Mouse (Mus musculus) CH12.LX (cell line): ENCODE data around the gene Rad9a. TPM values are rescaled to one million over a fixed set of nuclear protein-coding genes. Genes with fewer than 3 reads are reported as not detected.

Experiments
- DNase-seq: peaks from one replicate; pipeline ENCODE4 v3.0.0-alpha.2; 2013; ENCODE audit errors: extremely low read depth
- H3K27ac ChIP-seq: 2 replicates; pipeline ENCODE4 v1.5.1; 2012; ENCODE audit warnings: low read depth, mild to moderate bottlenecking, control low read depth, moderate library complexity; ENCODE audit not compliant: insufficient read depth
- H3K27me3 ChIP-seq: replicated peaks from 2 replicates; pipeline ENCODE3; 2012; ENCODE audit warnings: inconsistent platforms
- H3K36me3 ChIP-seq, 2 experiments: replicated peaks in 1 of 2; 2 replicates each; pipeline versions ENCODE3 to v1.6.1; 2012; ENCODE audit warnings: inconsistent platforms in 1 of 2, low read length in 1 of 2, mild to moderate bottlenecking in 1 of 2, mixed read lengths in 1 of 2, moderate library complexity in 1 of 2; ENCODE audit not compliant: control insufficient read depth in 1 of 2, insufficient read depth in 1 of 2
- H3K4me1 ChIP-seq, 2 experiments: 2 replicates each; pipeline ENCODE4 v1.6.1; 2012; ENCODE audit warnings: inconsistent platforms in 1 of 2, moderate library complexity in 1 of 2; ENCODE audit not compliant: insufficient read depth in 2 of 2, control insufficient read depth in 1 of 2
- H3K4me2 ChIP-seq: 2 replicates; pipeline ENCODE4 v1.6.1; 2012; ENCODE audit warnings: low read depth, mild to moderate bottlenecking, control low read depth; ENCODE audit not compliant: poor library complexity, insufficient read depth, severe bottlenecking
- H3K4me3 ChIP-seq, 3 experiments: fragments of 150-350 bp in 1 of 3; sonication (generic) in 1 of 3; replicated peaks in 1 of 3; 2 replicates each; pipeline versions ENCODE3 to v1.5.1; 2011 to 2012; ENCODE audit warnings: low read depth in 2 of 3, low read length in 2 of 3, mild to moderate bottlenecking in 2 of 3, moderate library complexity in 2 of 3, control low read depth in 1 of 3, improper control_type of control experiment in 1 of 3, inconsistent platforms in 1 of 3, mixed read lengths in 1 of 3; ENCODE audit not compliant: poor library complexity in 1 of 3
- H3K79me2 ChIP-seq: replicated peaks from 2 replicates; pipeline ENCODE4 v1.6.1; 2012; ENCODE audit warnings: mild to moderate bottlenecking, moderate library complexity; ENCODE audit not compliant: control insufficient read depth, poor library complexity, insufficient read depth, severe bottlenecking; ENCODE audit errors: extremely low read depth
- H3K9ac ChIP-seq: 2 replicates; pipeline ENCODE4 v1.6.1; 2012; ENCODE audit warnings: low read depth, mild to moderate bottlenecking, control low read depth, moderate library complexity; ENCODE audit not compliant: insufficient read depth
- H3K9me3 ChIP-seq: replicated peaks from 2 replicates; pipeline ENCODE3; 2012; ENCODE audit warnings: low read length, inconsistent platforms, mixed read lengths
- BHLHE40 ChIP-seq: IDR thresholded peaks from 2 replicates; pipeline ENCODE4 v1.6.1; 2011; ENCODE audit warnings: mild to moderate bottlenecking, low read depth, low read length, improper control_type of control experiment
- CHD1 ChIP-seq: IDR thresholded peaks from 2 replicates; pipeline ENCODE4 v1.6.1; 2012; ENCODE audit warnings: low read depth, low read length, improper control_type of control experiment, inconsistent platforms
- CHD2 ChIP-seq: IDR thresholded peaks from 2 replicates; pipeline ENCODE4 v1.6.1; 2011; ENCODE audit warnings: low read length, improper control_type of control experiment
- EP300 ChIP-seq: IDR thresholded peaks from 2 replicates; pipeline ENCODE4 v1.6.1; 2011; ENCODE audit warnings: low read length, improper control_type of control experiment
- GABPA ChIP-seq: IDR thresholded peaks from 2 replicates; pipeline ENCODE4 v1.6.1; 2012; ENCODE audit warnings: low read depth, low read length, improper control_type of control experiment, inconsistent platforms; ENCODE audit not compliant: insufficient replicate concordance
- JUN ChIP-seq: IDR thresholded peaks from 2 replicates; pipeline ENCODE4 v1.6.1; 2011; ENCODE audit warnings: low read depth, mild to moderate bottlenecking, low read length, improper control_type of control experiment, moderate library complexity; ENCODE audit not compliant: insufficient read depth
- MAX ChIP-seq: IDR thresholded peaks from 2 replicates; pipeline ENCODE4 v1.6.1; 2011; ENCODE audit warnings: low read length, improper control_type of control experiment
- MAZ ChIP-seq: IDR thresholded peaks from 2 replicates; pipeline ENCODE4 v1.6.1; 2012; ENCODE audit warnings: low read depth, mild to moderate bottlenecking, inconsistent platforms, low read length, improper control_type of control experiment, moderate library complexity
- MYC ChIP-seq: IDR thresholded peaks from 2 replicates; pipeline ENCODE4 v1.6.1; 2011; ENCODE audit warnings: low read depth, mild to moderate bottlenecking, improper control_type of control experiment, low read length
- NELFE ChIP-seq: IDR thresholded peaks from 2 replicates; pipeline ENCODE4 v1.6.1; 2011; ENCODE audit warnings: low read depth, low read length, improper control_type of control experiment
- NRF1 ChIP-seq: IDR thresholded peaks from 2 replicates; pipeline ENCODE4 v1.6.1; 2014; ENCODE audit warnings: low read depth, mild to moderate bottlenecking, inconsistent platforms, low read length, improper control_type of control experiment, moderate library complexity
- PAX5 ChIP-seq: IDR thresholded peaks from 2 replicates; pipeline ENCODE4 v1.6.1; 2012; ENCODE audit warnings: low read length, inconsistent platforms, mixed read lengths
- POLR2AphosphoS2 ChIP-seq: IDR thresholded peaks from 2 replicates; pipeline ENCODE4 v1.6.1; 2011; ENCODE audit warnings: low read depth, low read length, improper control_type of control experiment
- TCF12 ChIP-seq: IDR thresholded peaks from 2 replicates; pipeline ENCODE4 v1.6.1; 2014; ENCODE audit warnings: low read depth, mild to moderate bottlenecking, inconsistent platforms, low read length, improper control_type of control experiment
- ZC3H11A ChIP-seq: IDR thresholded peaks from 2 replicates; pipeline ENCODE4 v1.6.1; 2012; ENCODE audit warnings: low read depth, mild to moderate bottlenecking, inconsistent platforms, low read length, improper control_type of control experiment
- ZMIZ1 ChIP-seq: IDR thresholded peaks from 2 replicates; pipeline ENCODE4 v1.6.1; 2012; ENCODE audit warnings: low read depth, mild to moderate bottlenecking, inconsistent platforms, low read length, improper control_type of control experiment
- dilution Hi-C: fragments of 300-500 bp; cut with MboI; formaldehyde crosslinking; loops from 2 replicates; pipeline ENCODE4 v1.14.3; 2020; ENCODE audit warnings: low sequenced_read_pairs; ENCODE audit not compliant: extremely low pct_unique_long_range_greater_than_20kb, extremely low pct_ligation_motif_present
- in situ Hi-C: fragments of 300-500 bp; cut with MboI; formaldehyde crosslinking; loops from 3 replicates; pipeline ENCODE4 v1.14.3; 2019; ENCODE audit warnings: low sequenced_read_pairs, low pct_ligation_motif_present, low pct_unique_long_range_greater_than_20kb, mixed read lengths
- polyA plus RNA-seq: library from polyadenylated mRNA; unstranded; fragments of >175 nt; gene quantifications from 2 replicates; pipeline ENCODE4 v1.2.1, GENCODE M21; 2012; ENCODE audit warnings: low read depth; ENCODE audit not compliant: insufficient read length
- total RNA-seq, 2 experiments: library from RNA; depleted of rRNA; stranded (reverse); fragments of 300-350 nt in 1 of 2; fragments of >200 nt in 1 of 2; gene quantifications; 2 replicates each; pipeline ENCODE4 v1.2.3; 2012 to 2014

Gene Rad9a
- total and polyA plus RNA-seq, 3 experiments = 14.3 to 20.5 (median 20.0) TPM

DNA sequence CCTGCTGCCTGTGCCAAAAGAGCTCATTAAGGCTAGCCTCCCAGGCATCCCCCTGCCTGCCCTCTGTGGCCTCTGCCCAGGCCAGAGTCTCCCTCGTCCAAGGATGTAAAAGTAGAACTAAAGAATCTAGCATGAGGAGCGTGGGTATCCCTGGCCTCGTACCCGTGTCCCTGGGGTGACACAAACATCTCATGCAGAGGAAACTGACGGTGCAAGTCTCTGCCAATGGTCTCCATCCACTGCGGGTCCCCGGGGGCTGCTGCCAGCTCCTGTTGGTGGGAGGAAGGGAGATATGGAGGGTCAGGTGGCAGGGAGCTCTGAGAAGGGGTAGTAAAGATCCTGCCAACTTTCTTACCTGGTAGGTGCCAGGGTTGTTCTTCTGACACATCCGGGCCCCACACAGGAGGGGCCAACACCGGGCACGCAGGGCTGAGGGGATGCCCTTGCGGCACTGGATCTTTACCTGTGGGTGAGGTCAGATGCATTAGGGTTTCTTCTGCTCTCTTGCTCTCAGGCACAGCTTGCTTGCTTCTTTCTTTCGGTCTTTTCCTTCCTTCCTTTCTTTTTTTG, 12.3 kb downstream of the Rad9a start:
- H3K4me2 ChIP-seq = peak overlapping the region; percentile 37
- peak overlapping the region; percentile 20 to 86 (median 33) for H3K4me3 ChIP-seq
- no peaks in the 10 kb centered on the region for H3K9me3 ChIP-seq
- peaks cover 48 to 63% of the 10 kb centered on the region in 2 experiments for H3K36me3 ChIP-seq
- H3K79me2 ChIP-seq = peaks cover 41% of the 10 kb centered on the region
- peaks cover 26 to 67% of the 10 kb centered on the region in 2 experiments for H3K4me1 ChIP-seq
- in situ Hi-C loops (no loop called here), dilution Hi-C loops (no loop called here)
- no peak for DNase-seq
- peak overlapping the region; percentile 34; the same call in 1 of the 2 replicates for H3K9ac ChIP-seq
- H3K27ac ChIP-seq = peak overlapping the region; percentile 1; the same call in 1 of the 2 replicates
- no peak for TF ChIP-seq CHD1
- no peak for TF ChIP-seq EP300
- TF ChIP-seq GABPA = no peak
- TF ChIP-seq TCF12 = no peak
- TF ChIP-seq BHLHE40 = no peak
- TF ChIP-seq ZMIZ1 = no peak
- no peaks in the 10 kb centered on the region for H3K27me3 ChIP-seq

DNA sequence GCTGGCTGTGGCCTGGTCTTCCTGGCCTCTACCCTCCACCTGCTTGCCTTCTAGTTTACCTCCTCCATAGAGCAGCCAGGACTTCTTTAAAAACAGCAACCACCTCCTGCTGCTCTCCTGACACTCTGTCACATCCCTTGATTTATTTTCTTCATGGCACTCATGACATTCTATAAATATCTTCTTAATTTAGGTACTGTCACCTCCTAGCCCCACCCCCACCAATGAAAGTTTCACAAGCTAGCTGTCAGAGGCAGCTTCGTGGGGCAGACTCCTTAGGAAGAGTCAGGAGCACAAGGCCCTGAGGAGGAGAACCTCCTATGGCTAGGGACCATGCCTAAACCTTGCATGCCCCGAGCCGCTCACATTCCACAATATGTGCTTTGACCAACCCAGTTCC, 14.2 kb downstream of the Rad9a start:
- in situ Hi-C loops = no loop called here
- Histone ChIP-seq H3K9me3 (no peaks in the 10 kb centered on the region), H3K4me2 (peak overlapping the region; percentile 18), H3K4me3 (peak overlapping the region in 1 of 3 experiments; percentile 41), H3K4me1 (peaks cover 27 to 71% of the 10 kb centered on the region in 2 experiments), H3K79me2 (peaks cover 23% of the 10 kb centered on the region), H3K27me3 (no peaks in the 10 kb centered on the region), H3K27ac (0 out of 2 replicates have a peak overlapping the region, but pooled peaks have one; percentile 2), H3K36me3 (peaks cover 55 to 69% of the 10 kb centered on the region in 2 experiments), H3K9ac (no peak overlapping the region)
- DNase-seq = no peak
- dilution Hi-C loops = no loop called here
- TF ChIP-seq NELFE = no peak
- no peak for TF ChIP-seq CHD2
- no peak for TF ChIP-seq JUN
- no peak for TF ChIP-seq NRF1
- TF ChIP-seq MAX = no peak
- no peak for TF ChIP-seq POLR2AphosphoS2
- no peak for TF ChIP-seq MAZ
- no peak for TF ChIP-seq TCF12
- TF ChIP-seq PAX5 = no peak
- no peak for TF ChIP-seq ZC3H11A
- no peak for TF ChIP-seq MYC
- no peak for TF ChIP-seq GABPA
